Mouse (Mus musculus) myocyte (in vitro differentiated cells): Measurements from ENCODE around the gene Asb6. TPM values are rescaled to one million over a fixed set of nuclear protein-coding genes. Genes with fewer than 3 reads are reported as not detected.
A peak's percentile ranks its signal among the peaks of the same experiment; 100 is the strongest.

Experiments used
- H3K27me3 ChIP-seq: one replicate; pipeline ENCODE4 v1.6.1; 2011; ENCODE audit not compliant: control insufficient read depth, insufficient read depth, insufficient read length
- H3K36me3 ChIP-seq: one replicate; pipeline ENCODE4 v1.6.1; 2011; ENCODE audit not compliant: control insufficient read depth, insufficient read depth
- H3K4me2 ChIP-seq: one replicate; pipeline ENCODE4 v1.6.1; 2011; ENCODE audit warnings: low read depth, control low read depth
- H3K4me3 ChIP-seq: one replicate; pipeline ENCODE4 v1.5.1; 2011; ENCODE audit warnings: mild to moderate bottlenecking, control low read depth, moderate library complexity
- H3K79me2 ChIP-seq: one replicate; pipeline ENCODE4 v1.6.1; 2011; ENCODE audit not compliant: control insufficient read depth, insufficient read depth
- H3ac ChIP-seq: one replicate; pipeline ENCODE4 v1.6.1; 2011; ENCODE audit not compliant: control insufficient read depth, insufficient read length
- CEBPB ChIP-seq: IDR thresholded peaks from 2 replicates; pipeline ENCODE4 v1.6.1; 2011; ENCODE audit warnings: mild to moderate bottlenecking, moderate library complexity; ENCODE audit not compliant: poor library complexity, insufficient read depth, severe bottlenecking
- E2F4 ChIP-seq: IDR thresholded peaks from one replicate; pipeline ENCODE4 v1.6.1; 2011; ENCODE audit warnings: mild to moderate bottlenecking, control low read depth, moderate library complexity; ENCODE audit not compliant: insufficient read depth
- MAX ChIP-seq: IDR thresholded peaks from one replicate; pipeline ENCODE4 v1.6.1; 2011; ENCODE audit warnings: low read depth, mild to moderate bottlenecking, control low read depth
- MYOD1 ChIP-seq, 3 experiments: IDR thresholded peaks; one replicate each; pipeline ENCODE4 v1.6.1; 2011; ENCODE audit warnings: control low read depth in 2 of 3, low read depth in 2 of 3, mild to moderate bottlenecking in 2 of 3, moderate library complexity in 1 of 3; ENCODE audit not compliant: insufficient read length in 2 of 3, control insufficient read depth in 1 of 3
- MYOG ChIP-seq, 3 experiments: IDR thresholded peaks; one replicate each; pipeline ENCODE4 v1.6.1; 2011; ENCODE audit warnings: control low read depth in 2 of 3, low read depth in 2 of 3, mild to moderate bottlenecking in 2 of 3; ENCODE audit not compliant: insufficient read length in 2 of 3, control insufficient read depth in 1 of 3, insufficient read depth in 1 of 3
- POLR2A ChIP-seq: IDR thresholded peaks from one replicate; pipeline ENCODE4 v1.6.1; 2011; ENCODE audit warnings: low read depth, mild to moderate bottlenecking, control low read depth, moderate library complexity; ENCODE audit not compliant: insufficient read length
- POLR2AphosphoS2 ChIP-seq: IDR thresholded peaks from one replicate; pipeline ENCODE4 v1.6.1; 2011; ENCODE audit warnings: low read depth, control low read depth; ENCODE audit not compliant: insufficient read length
- REST ChIP-seq: IDR thresholded peaks from one replicate; pipeline ENCODE4 v1.6.1; 2011; ENCODE audit warnings: mild to moderate bottlenecking, control low read depth, moderate library complexity; ENCODE audit not compliant: insufficient read depth, insufficient read length
- SRF ChIP-seq: IDR thresholded peaks from one replicate; pipeline ENCODE4 v1.6.1; 2011; ENCODE audit warnings: low read depth; ENCODE audit not compliant: control insufficient read depth, insufficient read length
- TCF12 ChIP-seq: IDR thresholded peaks from one replicate; pipeline ENCODE4 v1.6.1; 2011; ENCODE audit warnings: mild to moderate bottlenecking, control low read depth; ENCODE audit not compliant: poor library complexity, insufficient read depth, severe bottlenecking
- TCF3 ChIP-seq: IDR thresholded peaks from one replicate; pipeline ENCODE4 v1.6.1; 2011; ENCODE audit warnings: low read depth, control low read depth; ENCODE audit not compliant: insufficient read length
- USF1 ChIP-seq: IDR thresholded peaks from one replicate; pipeline ENCODE4 v1.6.1; 2011; ENCODE audit warnings: low read depth, mild to moderate bottlenecking, control low read depth, moderate library complexity
- polyA plus RNA-seq: library from polyadenylated mRNA; unstranded; fragments of >200 nt; fragmentation: generic; extraction: Trizol; gene quantifications from one replicate; pipeline ENCODE4 v1.2.1, GENCODE M21; 2012; ENCODE audit warnings: missing spikeins

The Asb6 gene
- polyA plus RNA-seq, 1 experiment: 44.9 TPM

GRCm38 (mm10) chr2:30809503-30809902 is 20.6 kb downstream of the Asb6 start:
- TF ChIP-seq USF1: no peak
- TF ChIP-seq POLR2AphosphoS2: no peak
- no peak for TF ChIP-seq CEBPB
- TF ChIP-seq MAX: no peak
- TF ChIP-seq MYOG (IDR thresholded peaks at IDR 0.05; ENCODE audit: control insufficient read depth in 1 of 3, insufficient read depth in 1 of 3, insufficient read length in 2 of 3, low read depth in 2 of 3): no peak
- TF ChIP-seq MYOD1 (IDR thresholded peaks at IDR 0.05; ENCODE audit: control insufficient read depth in 1 of 3, insufficient read length in 2 of 3, low read depth in 2 of 3): no peak
- no peak for TF ChIP-seq TCF12
- no peak for TF ChIP-seq TCF3
- TF ChIP-seq SRF: no peak
- TF ChIP-seq REST: no peak
- TF ChIP-seq E2F4: no peak
- no peak for TF ChIP-seq POLR2A
- Histone ChIP-seq H3K27me3 (no peaks in the 10 kb centered on the region), H3K4me3 (peak overlapping the region; percentile 68), H3ac (no peak overlapping the region), H3K79me2 (peaks cover 48% of the 10 kb centered on the region), H3K36me3 (peaks cover 16% of the 10 kb centered on the region), H3K4me2 (peak overlapping the region; percentile 87)

- TF ChIP-seq MYOD1 (IDR thresholded peaks at IDR 0.05; ENCODE audit: control insufficient read depth in 1 of 3, insufficient read length in 2 of 3, low read depth in 2 of 3) (peak in 1 of 3 experiments; percentile 14), REST (no peak), MYOG (IDR thresholded peaks at IDR 0.05; ENCODE audit: control insufficient read depth in 1 of 3, insufficient read depth in 1 of 3, insufficient read length in 2 of 3, low read depth in 2 of 3) (peak in 1 of 3 experiments; percentile 18)
- Histone ChIP-seq H3K79me2 (peaks cover 47% of the 10 kb centered on the region), H3K4me3 (peak overlapping the region; percentile 68), H3K4me2 (peak overlapping the region; percentile 87), H3K36me3 (peaks cover 12% of the 10 kb centered on the region), H3K27me3 (no peaks in the 10 kb centered on the region), H3ac (peak overlapping the region; percentile 32)
Observed at GRCm38 (mm10) chr2:30808296-30808655, 21.9 kb downstream of the Asb6 start.

- Histone ChIP-seq H3K36me3 (peaks cover 7% of the 10 kb centered on the region), H3K27me3 (no peaks in the 10 kb centered on the region), H3ac (peak within 1 kb of the TSS; percentile 32), H3K4me2 (peak within 1 kb of the TSS; percentile 87), H3K4me3 (peak within 1 kb of the TSS; percentile 68), H3K79me2 (peaks cover 47% of the 10 kb centered on the region)
- TF ChIP-seq USF1 (no peak), REST (no peak), POLR2A (peak; percentile 96), SRF (peak; percentile 17), E2F4 (no peak), MYOG (IDR thresholded peaks at IDR 0.05; ENCODE audit: control insufficient read depth in 1 of 3, insufficient read depth in 1 of 3, insufficient read length in 2 of 3, low read depth in 2 of 3) (no peak), POLR2AphosphoS2 (peak; percentile 98)
Observed at GRCm38 (mm10) chr2:30807648-30808295, 22.4 kb downstream of the Asb6 start, which contains the start of gene Ntmt1. TSS of gene Ntmt1 (plus strand) at chr2:30807826.

- peak overlapping the region; percentile 78 for H3K4me2 ChIP-seq
- peak overlapping the region; percentile 68 for H3K4me3 ChIP-seq
- peak overlapping the region; percentile 32 for H3ac ChIP-seq
- peaks cover 2% of the 10 kb centered on the region for H3K36me3 ChIP-seq
- TF ChIP-seq SRF: no peak
- no peak for TF ChIP-seq MYOD1 (IDR thresholded peaks at IDR 0.05; ENCODE audit: control insufficient read depth in 1 of 3, insufficient read length in 2 of 3, low read depth in 2 of 3)
- peak; percentile 24 for TF ChIP-seq POLR2AphosphoS2
- TF ChIP-seq TCF3: no peak
- no peak for TF ChIP-seq CEBPB
- TF ChIP-seq USF1: no peak
- TF ChIP-seq MAX: no peak
- no peak for TF ChIP-seq E2F4
- TF ChIP-seq MYOG (IDR thresholded peaks at IDR 0.05; ENCODE audit: control insufficient read depth in 1 of 3, insufficient read depth in 1 of 3, insufficient read length in 2 of 3, low read depth in 2 of 3): no peak
- peak; percentile 46 for TF ChIP-seq POLR2A
- TF ChIP-seq TCF12: no peak
- TF ChIP-seq REST: no peak
- no peaks in the 10 kb centered on the region for H3K27me3 ChIP-seq
- H3K79me2 ChIP-seq: peaks cover 44% of the 10 kb centered on the region
Observed at GRCm38 (mm10) chr2:30807147-30807647, 22.9 kb downstream of the Asb6 start.

GRCm38 (mm10) chr2:30805983-30806382 is 24.1 kb downstream of the Asb6 start:
- Histone ChIP-seq H3K79me2 (peaks cover 32% of the 10 kb centered on the region), H3K36me3 (no peaks in the 10 kb centered on the region), H3K4me3 (no peak overlapping the region), H3K27me3 (peaks cover 7% of the 10 kb centered on the region), H3ac (no peak overlapping the region), H3K4me2 (no peak overlapping the region)
- TF ChIP-seq MYOD1 (IDR thresholded peaks at IDR 0.05; ENCODE audit: control insufficient read depth in 1 of 3, insufficient read length in 2 of 3, low read depth in 2 of 3): no peak
- no peak for TF ChIP-seq POLR2AphosphoS2
- TF ChIP-seq MYOG (IDR thresholded peaks at IDR 0.05; ENCODE audit: control insufficient read depth in 1 of 3, insufficient read depth in 1 of 3, insufficient read length in 2 of 3, low read depth in 2 of 3): no peak
- TF ChIP-seq REST: no peak
- no peak for TF ChIP-seq SRF
- TF ChIP-seq CEBPB: no peak
- TF ChIP-seq TCF3: no peak
- no peak for TF ChIP-seq USF1
- no peak for TF ChIP-seq TCF12
- TF ChIP-seq POLR2A: no peak
- TF ChIP-seq MAX: no peak
